Mouse (Mus musculus): ENCODE results near the gene Akap7. TPM values are rescaled to one million over a fixed set of nuclear protein-coding genes. Genes with fewer than 3 reads are reported as not detected.

Gene Akap7
- polyA plus RNA-seq, 1 experiment from 2014 or later: 19.6 TPM

- under 1% methylated on average over 56 of the region's 81 CpGs for WGBS
- Histone ChIP-seq H3K4me1 (peaks cover 38% of the 10 kb centered on the region), H3K9ac (peak overlapping the region; percentile 84), H3K27me3 (no peaks in the 10 kb centered on the region), H3K9me3 (no peaks in the 10 kb centered on the region), H3K27ac (peak overlapping the region; percentile 94), H3K4me3 (peak overlapping the region; percentile 63), H3K4me2 (replicated peaks) (peak overlapping the region; percentile 58), H3K36me3 (no peaks in the 10 kb centered on the region)
- peak; percentile 94 for ATAC-seq (ENCODE audit: low FRiP score, low read depth)
These were observed 10.9 kb downstream of the Akap7 start for GRCm38 (mm10) chr10:25296657-25297369.

GRCm38 (mm10) chr10:25296286-25296656, 11.4 kb downstream of the Akap7 start:
- Histone ChIP-seq H3K4me3 (peak overlapping the region; percentile 63), H3K27me3 (no peaks in the 10 kb centered on the region), H3K9me3 (no peaks in the 10 kb centered on the region), H3K4me2 (replicated peaks) (peak overlapping the region; percentile 58), H3K36me3 (no peaks in the 10 kb centered on the region), H3K9ac (peak overlapping the region; percentile 84), H3K4me1 (peaks cover 38% of the 10 kb centered on the region), H3K27ac (peak overlapping the region; percentile 94)
- 44% methylated on average over 8 of the region's 8 CpGs for WGBS
- ATAC-seq (ENCODE audit: low FRiP score, low read depth): no peak

DNA sequence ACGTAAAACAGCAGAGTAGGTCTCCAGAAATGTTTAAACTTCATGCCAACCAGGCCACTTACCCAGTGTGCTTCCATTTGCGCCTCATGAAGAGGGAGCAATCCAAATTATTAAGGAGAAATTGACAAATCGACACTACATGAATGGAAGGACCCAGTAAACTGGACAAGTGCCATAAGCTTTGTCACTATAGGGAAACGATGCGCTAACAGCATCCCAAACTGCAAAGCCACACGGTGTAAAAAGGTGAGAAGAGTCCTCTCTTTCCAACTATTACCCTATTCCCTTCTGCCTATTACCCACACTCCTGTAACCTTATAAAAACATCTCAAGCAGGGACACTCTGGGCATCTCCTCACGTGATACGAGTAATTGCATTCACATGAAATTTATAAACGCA, 11.8 kb downstream of the Akap7 start:
- Histone ChIP-seq H3K4me2 (replicated peaks) (no peak overlapping the region), H3K27ac (no peak overlapping the region), H3K27me3 (no peaks in the 10 kb centered on the region), H3K36me3 (no peaks in the 10 kb centered on the region), H3K9me3 (no peaks in the 10 kb centered on the region), H3K4me3 (no peak overlapping the region), H3K9ac (no peak overlapping the region), H3K4me1 (peaks cover 37% of the 10 kb centered on the region)
- 77% methylated on average over 9 of the region's 9 CpGs for WGBS
- ATAC-seq (ENCODE audit: low FRiP score, low read depth): no peak

DNA sequence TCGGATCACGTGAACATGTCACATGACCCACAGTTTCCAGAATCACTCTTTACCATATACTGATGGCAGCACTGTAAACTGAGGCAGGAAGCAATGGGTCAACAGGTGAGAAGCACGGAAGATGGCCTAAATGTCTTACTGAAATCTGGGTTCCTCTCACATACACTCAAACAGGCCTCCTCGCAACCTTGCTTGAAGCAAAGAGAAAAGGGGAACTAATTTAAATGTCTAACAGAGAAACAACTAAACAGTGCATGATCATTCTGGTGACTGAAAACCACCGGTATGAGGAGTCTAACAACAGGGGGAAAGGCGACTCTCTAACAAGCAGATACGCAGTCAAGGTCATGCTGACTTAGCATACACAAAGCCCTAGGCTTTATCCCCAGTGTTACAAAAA, 12.7 kb downstream of the Akap7 start:
- Histone ChIP-seq H3K4me1 (peaks cover 34% of the 10 kb centered on the region), H3K27ac (no peak overlapping the region), H3K9me3 (no peaks in the 10 kb centered on the region), H3K9ac (no peak overlapping the region), H3K27me3 (no peaks in the 10 kb centered on the region), H3K4me3 (no peak overlapping the region), H3K4me2 (replicated peaks) (no peak overlapping the region), H3K36me3 (no peaks in the 10 kb centered on the region)
- 83% methylated on average over 7 of the region's 7 CpGs for WGBS
- ATAC-seq (ENCODE audit: low FRiP score, low read depth): no peak

DNA sequence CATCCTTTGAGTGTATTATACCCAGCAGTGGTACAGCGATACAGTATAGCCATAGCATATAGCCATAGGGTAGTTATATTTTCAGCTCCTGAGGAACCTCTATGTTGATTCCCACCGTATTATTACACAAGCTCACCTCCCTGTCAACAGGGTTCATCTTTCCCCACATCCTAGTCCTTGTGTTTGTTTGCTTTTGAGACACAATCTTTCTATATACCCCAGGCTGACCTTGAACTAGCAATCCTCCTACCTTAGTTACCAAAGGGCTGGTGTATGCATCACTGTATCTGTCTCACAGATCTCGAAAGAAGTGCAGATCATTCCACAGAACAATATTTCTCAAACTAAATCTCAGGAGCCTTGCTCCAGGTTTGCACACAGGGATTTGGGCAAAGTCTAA, 13.9 kb downstream of the Akap7 start:
- WGBS: 90% methylated on average over 3 of the region's 3 CpGs
- no peak overlapping the region for H3K4me3 ChIP-seq
- no peak overlapping the region for H3K27ac ChIP-seq
- H3K9me3 ChIP-seq: no peaks in the 10 kb centered on the region
- H3K4me1 ChIP-seq: peaks cover 34% of the 10 kb centered on the region
- no peaks in the 10 kb centered on the region for H3K27me3 ChIP-seq
- no peak overlapping the region for H3K4me2 ChIP-seq (replicated peaks)
- peaks cover 6% of the 10 kb centered on the region; the same call in 1 of the 2 replicates for H3K36me3 ChIP-seq
- no peak overlapping the region for H3K9ac ChIP-seq
- no peak for ATAC-seq (ENCODE audit: low FRiP score, low read depth)

- Histone ChIP-seq H3K4me1 (peaks cover 15% of the 10 kb centered on the region), H3K4me2 (replicated peaks) (no peak overlapping the region), H3K36me3 (peaks cover 16% of the 10 kb centered on the region; the same call in 1 of the 2 replicates), H3K27me3 (no peaks in the 10 kb centered on the region), H3K27ac (no peak overlapping the region), H3K9ac (no peak overlapping the region), H3K4me3 (no peak overlapping the region), H3K9me3 (no peaks in the 10 kb centered on the region)
- ATAC-seq (ENCODE audit: low FRiP score, low read depth): no peak
- WGBS: 76% methylated on average over 4 of the region's 4 CpGs
These were observed 16.6 kb downstream of the Akap7 start for GRCm38 (mm10) chr10:25291053-25291452.

- 61% methylated on average over 11 of the region's 11 CpGs for WGBS
- Histone ChIP-seq H3K4me1 (no peaks in the 10 kb centered on the region), H3K36me3 (peaks cover 16% of the 10 kb centered on the region; the same call in 1 of the 2 replicates), H3K27me3 (no peaks in the 10 kb centered on the region), H3K4me3 (no peak overlapping the region), H3K9ac (no peak overlapping the region), H3K4me2 (replicated peaks) (no peak overlapping the region), H3K27ac (no peak overlapping the region), H3K9me3 (no peaks in the 10 kb centered on the region)
- no peak for ATAC-seq (ENCODE audit: low FRiP score, low read depth)
These were observed 22.4 kb downstream of the Akap7 start for GRCm38 (mm10) chr10:25285100-25285811.

- Histone ChIP-seq H3K4me2 (replicated peaks) (no peak overlapping the region), H3K36me3 (peaks cover 16% of the 10 kb centered on the region; the same call in 1 of the 2 replicates), H3K4me3 (no peak overlapping the region), H3K27ac (no peak overlapping the region), H3K4me1 (no peaks in the 10 kb centered on the region), H3K9me3 (no peaks in the 10 kb centered on the region), H3K9ac (no peak overlapping the region), H3K27me3 (no peaks in the 10 kb centered on the region)
- no peak for ATAC-seq (ENCODE audit: low FRiP score, low read depth)
- 88% methylated on average over 8 of the region's 8 CpGs for WGBS
These were observed 23.1 kb downstream of the Akap7 start for GRCm38 (mm10) chr10:25284427-25285099.

DNA sequence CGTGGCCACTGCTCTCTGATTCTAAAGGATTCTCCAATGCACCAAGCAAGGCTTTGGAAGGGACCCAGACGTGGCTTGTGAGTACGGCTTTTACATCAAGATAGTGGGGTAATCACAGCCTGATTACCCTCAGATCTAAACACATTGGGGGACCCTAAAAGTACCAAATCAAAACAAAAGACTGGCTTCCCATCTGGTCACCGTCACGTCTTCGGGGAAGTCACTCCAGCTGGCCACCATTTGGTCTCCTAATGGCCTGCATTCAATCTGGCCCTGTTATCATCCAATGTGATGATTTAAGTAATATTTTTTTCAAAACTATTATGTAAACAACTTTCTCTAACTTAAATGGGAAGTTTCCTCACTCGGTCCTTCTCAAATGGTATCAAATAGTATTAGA, 24.3 kb downstream of the Akap7 start:
- Histone ChIP-seq H3K36me3 (0 out of 2 replicates have a peak, but pooled peaks cover 7% of the 10 kb centered on the region), H3K4me1 (no peaks in the 10 kb centered on the region), H3K9me3 (no peaks in the 10 kb centered on the region), H3K27me3 (no peaks in the 10 kb centered on the region), H3K4me3 (no peak overlapping the region), H3K9ac (no peak overlapping the region), H3K4me2 (replicated peaks) (no peak overlapping the region), H3K27ac (no peak overlapping the region)
- WGBS: 61% methylated on average over 7 of the region's 7 CpGs
- ATAC-seq (ENCODE audit: low FRiP score, low read depth): no peak

DNA sequence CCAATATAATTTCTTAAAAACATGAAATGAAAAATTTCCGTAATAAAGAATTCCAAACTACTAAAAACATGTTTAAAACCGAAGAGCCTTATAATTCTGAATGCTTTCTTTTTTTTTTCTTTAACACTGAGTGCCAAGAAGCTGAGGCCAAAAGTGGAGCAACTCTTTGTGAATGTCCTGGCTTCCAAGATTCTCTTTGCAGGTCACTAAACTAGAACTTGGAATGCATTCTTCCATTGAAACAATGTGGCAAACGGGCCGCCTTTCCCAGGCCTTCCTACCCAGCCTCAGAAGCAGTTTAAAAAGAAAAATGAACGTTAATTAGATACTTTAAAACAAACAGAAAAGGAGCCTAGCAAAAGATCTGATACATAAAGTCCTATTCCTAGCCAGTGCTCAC, 27.5 kb downstream of the Akap7 start:
- Histone ChIP-seq H3K4me3 (no peak overlapping the region), H3K27me3 (no peaks in the 10 kb centered on the region), H3K36me3 (no peaks in the 10 kb centered on the region), H3K27ac (no peak overlapping the region), H3K9ac (no peak overlapping the region), H3K4me1 (peaks cover 4% of the 10 kb centered on the region; the same call in 1 of the 2 replicates), H3K4me2 (replicated peaks) (no peak overlapping the region), H3K9me3 (no peaks in the 10 kb centered on the region)
- WGBS: 79% methylated on average over 5 of the region's 5 CpGs
- ATAC-seq (ENCODE audit: low FRiP score, low read depth): no peak

DNA sequence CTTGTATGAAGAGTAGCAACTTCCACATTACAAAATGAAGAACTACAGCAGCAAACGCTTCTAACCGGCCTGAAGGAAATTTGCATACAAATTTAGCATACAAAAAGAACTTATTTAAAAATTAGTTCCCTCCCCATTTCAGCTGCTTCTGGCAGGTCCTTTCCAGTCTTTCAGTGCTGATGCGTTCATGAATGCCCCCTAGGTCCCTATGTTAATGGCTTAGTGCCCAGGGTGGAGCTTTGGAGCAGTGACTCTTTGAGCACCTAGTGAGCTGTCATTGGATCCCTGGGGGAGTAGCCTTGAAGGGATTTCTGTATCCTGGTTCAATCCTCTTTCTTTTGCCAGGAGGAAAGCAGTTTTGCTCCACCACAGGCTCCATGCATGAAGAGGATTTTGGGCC, 28.3 kb downstream of the Akap7 start:
- Histone ChIP-seq H3K27ac (no peak overlapping the region), H3K4me3 (no peak overlapping the region), H3K36me3 (no peaks in the 10 kb centered on the region), H3K27me3 (no peaks in the 10 kb centered on the region), H3K4me1 (peaks cover 9% of the 10 kb centered on the region; the same call in 1 of the 2 replicates), H3K4me2 (replicated peaks) (no peak overlapping the region), H3K9me3 (no peaks in the 10 kb centered on the region), H3K9ac (no peak overlapping the region)
- ATAC-seq (ENCODE audit: low FRiP score, low read depth): no peak
- 65% methylated on average over 3 of the region's 3 CpGs for WGBS

DNA sequence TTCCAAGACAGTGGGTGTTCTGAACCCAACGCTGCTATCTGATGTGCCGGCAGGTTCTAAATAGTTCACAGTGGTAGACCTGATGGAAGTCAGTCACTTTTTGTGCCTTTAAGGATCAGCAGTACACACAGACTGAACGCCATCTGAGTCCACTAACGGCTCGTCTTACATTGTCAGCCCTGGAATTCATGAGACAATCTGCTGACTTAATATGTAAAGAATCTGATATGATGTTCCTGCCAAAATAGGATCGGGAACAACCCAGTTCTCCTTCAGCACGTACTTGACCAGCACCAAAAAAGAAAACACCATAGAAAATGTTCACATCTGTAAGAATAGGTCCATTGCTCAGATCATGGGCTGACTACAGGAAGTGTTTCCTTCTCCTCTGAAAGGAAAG, 32.2 kb downstream of the Akap7 start:
- Histone ChIP-seq H3K9me3 (no peaks in the 10 kb centered on the region), H3K4me2 (replicated peaks) (no peak overlapping the region), H3K4me1 (peaks cover 20% of the 10 kb centered on the region; the same call in 1 of the 2 replicates), H3K9ac (no peak overlapping the region), H3K27me3 (no peaks in the 10 kb centered on the region), H3K4me3 (no peak overlapping the region), H3K27ac (no peak overlapping the region), H3K36me3 (peaks cover 5% of the 10 kb centered on the region; the same call in 1 of the 2 replicates)
- ATAC-seq (ENCODE audit: low FRiP score, low read depth): no peak
- WGBS: 63% methylated on average over 7 of the region's 7 CpGs

All from limb, embryonic 13.5 days (tissue).